29 mouse cellular contexts compared by ENCODE assay signal in the genomic region with DNA sequence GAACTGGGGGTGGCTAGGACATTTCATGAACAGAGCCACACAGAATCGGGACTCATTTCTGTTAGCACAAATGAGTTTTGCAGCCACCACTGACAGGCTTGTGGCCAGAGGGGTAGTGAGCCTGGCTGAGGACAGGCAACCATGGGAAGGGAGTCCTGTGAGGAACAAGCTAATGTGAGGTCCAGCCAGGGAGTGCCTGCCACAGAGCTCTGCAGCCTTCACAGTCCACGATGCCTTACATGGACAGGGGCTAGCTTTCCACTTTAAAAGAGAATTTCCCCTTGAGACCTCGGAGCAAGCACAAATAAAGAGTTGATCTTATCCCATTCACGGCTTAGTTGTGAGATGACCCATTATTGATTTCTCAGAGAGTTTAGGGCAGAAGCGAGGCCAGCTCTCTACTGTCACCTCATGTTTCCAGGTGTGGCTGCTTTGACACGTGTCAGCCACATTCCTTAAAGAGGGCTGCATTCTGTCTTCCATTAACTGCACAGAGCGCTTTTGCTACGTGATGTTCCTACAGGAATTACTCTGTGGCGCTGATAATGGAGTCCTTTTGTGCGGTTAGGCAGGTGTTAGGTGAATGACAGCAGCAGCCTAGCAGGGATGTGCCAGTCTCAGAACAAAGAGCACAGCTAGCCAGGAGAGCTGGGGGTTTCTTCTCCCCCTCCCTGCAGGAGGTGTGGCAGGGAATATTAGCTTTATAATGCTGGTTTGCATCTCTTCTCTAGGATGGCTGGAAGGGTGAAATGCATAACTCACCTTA. TPM values are rescaled to one million over a fixed set of nuclear protein-coding genes. Genes with fewer than 3 reads are reported as not detected.
DNase-seq lines count a peak whose midpoint lies in the region; ATAC-seq lines count a peak whose summit lies in the region.
"Had no signal": no experiment of that assay in that cellular context is flagged by ENCODE, and none has a peak within 500 bp of the region (broad histone marks: within the 10 kb centered on the region; RNA-seq: fewer than 3 reads in every experiment).

No protein-coding gene starts in this region.

- H3K27ac ChIP-seq in heart, embryonic 11.5 days (ENCODE audit: low read depth, low read length), result no peak overlapping the region
- peak overlapping the region; percentile 62 for H3K27ac ChIP-seq in heart, embryonic 16.5 days (ENCODE audit: low read length)
- no peak overlapping the region for H3K27ac ChIP-seq in intestine, embryonic 15.5 days
- H3K27ac ChIP-seq: embryonic facial prominence, embryonic 13.5 days; hindbrain, embryonic 15.5 days; kidney, postnatal 0 days; liver, embryonic 12.5 days; neural tube, embryonic 13.5 days; stomach, postnatal 0 days had no signal

- H3K4me3 ChIP-seq in heart, embryonic 11.5 days (ENCODE audit: low read depth, low read length), result no peak overlapping the region
- H3K4me3 ChIP-seq in heart, embryonic 16.5 days (ENCODE audit: low read length), result no peak overlapping the region
- H3K4me3 ChIP-seq in intestine, embryonic 15.5 days (replicated peaks), result no peak overlapping the region
- H3K4me3 ChIP-seq: embryonic facial prominence, embryonic 13.5 days; erythroblast, embryonic 14.5 days; forebrain, embryonic 12.5 days; hindbrain, embryonic 15.5 days; liver, embryonic 12.5 days; neural tube, embryonic 13.5 days had no signal

- no peaks in the 10 kb centered on the region for H3K4me1 ChIP-seq in heart, embryonic 11.5 days (ENCODE audit: control insufficient read depth, insufficient read depth, low read length)
- peaks cover 14% of the 10 kb centered on the region for H3K4me1 ChIP-seq in heart, embryonic 16.5 days (ENCODE audit: control insufficient read depth, insufficient read depth, low read length)
- no peaks in the 10 kb centered on the region for H3K4me1 ChIP-seq in intestine, embryonic 15.5 days (replicated peaks)
- H3K4me1 ChIP-seq: embryonic facial prominence, embryonic 13.5 days; forebrain, embryonic 12.5 days; hindbrain, embryonic 15.5 days; liver, embryonic 12.5 days; neural tube, embryonic 13.5 days had no signal

- no peaks in the 10 kb centered on the region for H3K27me3 ChIP-seq in heart, embryonic 11.5 days (ENCODE audit: control insufficient read depth, insufficient read depth, low read length)
- no peaks in the 10 kb centered on the region for H3K27me3 ChIP-seq in heart, embryonic 16.5 days (ENCODE audit: control insufficient read depth, insufficient read depth, low read length)
- H3K27me3 ChIP-seq in intestine, embryonic 15.5 days (replicated peaks), result no peaks in the 10 kb centered on the region
- H3K27me3 ChIP-seq: embryonic facial prominence, embryonic 13.5 days; forebrain, embryonic 12.5 days; hindbrain, embryonic 15.5 days; liver, embryonic 12.5 days; neural tube, embryonic 13.5 days had no signal

- no peak for DNase-seq in heart, adult 8-10 months (ENCODE audit: low spot score)
- DNase-seq in heart, postnatal 25 days (ENCODE audit: low spot score), result no peak
- no peak for DNase-seq in yolk sac, embryonic 10.5 days (ENCODE audit: low spot score)
- DNase-seq: adrenal gland, postnatal 25 days; B cell, adult 2 months; cerebellum, adult 18-20 months; cerebellum, postnatal 10 days; gastrocnemius, postnatal 25 days; kidney, adult 8-10 months; kidney, postnatal 4 days; left cerebral cortex, postnatal 4 days; liver, postnatal 0 days; lung, postnatal 36 days; right cerebral cortex, postnatal 4 days; thymus, adult 18-20 months; thymus, postnatal 25 days had no signal

- H3K9me3 ChIP-seq in heart, embryonic 11.5 days (replicated peaks; ENCODE audit: control insufficient read depth, low read length), result no peaks in the 10 kb centered on the region; the same call in 1 of the 2 replicates
- no peaks in the 10 kb centered on the region for H3K9me3 ChIP-seq in heart, embryonic 16.5 days (replicated peaks; ENCODE audit: control insufficient read depth, low read length)
- no peaks in the 10 kb centered on the region for H3K9me3 ChIP-seq in intestine, embryonic 15.5 days
- H3K9me3 ChIP-seq: embryonic facial prominence, embryonic 13.5 days; forebrain, embryonic 12.5 days; hindbrain, embryonic 15.5 days; liver, embryonic 12.5 days; neural tube, embryonic 13.5 days had no signal

- H3K9ac ChIP-seq in heart, embryonic 11.5 days (ENCODE audit: low read depth, low read length), result no peak overlapping the region
- H3K9ac ChIP-seq in heart, embryonic 16.5 days (ENCODE audit: low read length), result no peak overlapping the region; the same call in 1 of the 2 replicates
- H3K9ac ChIP-seq in intestine, embryonic 15.5 days, result no peak overlapping the region
- H3K9ac ChIP-seq: embryonic facial prominence, embryonic 13.5 days; forebrain, embryonic 12.5 days; hindbrain, embryonic 15.5 days; liver, embryonic 12.5 days; liver, postnatal 0 days; neural tube, embryonic 13.5 days had no signal

- no peak overlapping the region for H3K4me2 ChIP-seq in heart, embryonic 11.5 days
- H3K4me2 ChIP-seq in heart, embryonic 16.5 days (ENCODE audit: low read depth, low read length), result no peak overlapping the region
- H3K4me2 ChIP-seq in intestine, embryonic 15.5 days (replicated peaks), result no peak overlapping the region
- H3K4me2 ChIP-seq: embryonic facial prominence, embryonic 13.5 days; forebrain, embryonic 12.5 days; hindbrain, embryonic 15.5 days; liver, embryonic 12.5 days; midbrain, embryonic 11.5 days; neural tube, embryonic 13.5 days had no signal

- 59% methylated on average over 10 of the region's 10 CpGs for WGBS in heart, embryonic 11.5 days (ENCODE audit: insufficient replicate concordance)
- 59% methylated on average over 10 of the region's 10 CpGs for WGBS in heart, embryonic 16.5 days
- WGBS in intestine, embryonic 15.5 days, result 74% methylated on average over 10 of the region's 10 CpGs

- H3K36me3 ChIP-seq in heart, embryonic 11.5 days (ENCODE audit: control insufficient read depth, insufficient read depth, low read length), result peaks cover 33% of the 10 kb centered on the region
- peaks cover 48% of the 10 kb centered on the region for H3K36me3 ChIP-seq in heart, embryonic 16.5 days (ENCODE audit: control insufficient read depth, insufficient read depth)
- H3K36me3 ChIP-seq in intestine, embryonic 15.5 days, result peaks cover 36% of the 10 kb centered on the region

- intact Hi-C loops in heart, postnatal 25 days (cut with DNase I), result no loop called here

- ATAC-seq in heart, embryonic 11.5 days (replicated peaks; ENCODE audit: insufficient number of reproducible peaks, low FRiP score, low TSS enrichment), result peak; percentile 52; the same call in 1 of the 2 replicates
- ATAC-seq in heart, embryonic 16.5 days (replicated peaks; ENCODE audit: extremely low read depth, insufficient read depth, low FRiP score), result peak; percentile 85
- ATAC-seq in intestine, embryonic 15.5 days, result peak; percentile 80
- ATAC-seq: inflammation-experienced regulatory T-cells, adult 6 months; liver, embryonic 12.5 days; liver, postnatal 0 days had no signal

RNA-seq across cellular contexts. Expression of gene Aldh18a1, which starts 24.2 kb away (rescaled TPM):
- 38.9 and 42.9 TPM in 2 replicates for polyA plus RNA-seq in heart, embryonic 11.5 days (2014; fragmentation: Nextera tagmentation; extraction: Ambion mirVana)
- total RNA-seq in heart, adult 8-10 months (2022), result 1 to 10 TPM; 4.5 to 7.5 (median 5.8) TPM
- polyA plus RNA-seq in heart, embryonic 16.5 days (2015; fragmentation: Nextera tagmentation; extraction: Ambion mirVana), result 51.9 and 58.3 TPM in 2 replicates
- 1 to 10 TPM; 7.0 to 7.3 TPM for total RNA-seq in heart, postnatal 25 days (2021)
- 211 and 228 TPM in 2 replicates for polyA plus RNA-seq in intestine, embryonic 15.5 days (2015; fragmentation: Nextera tagmentation; extraction: Ambion mirVana)

RNA-seq across cellular contexts. Expression of gene Tctn3, which starts 48.0 kb away (rescaled TPM):
- 7.6 and 10.3 TPM in 2 replicates for polyA plus RNA-seq in heart, embryonic 11.5 days (2014; fragmentation: Nextera tagmentation; extraction: Ambion mirVana)
- total RNA-seq in heart, adult 8-10 months (2022), result 1 to 10 TPM; 4.6 to 7.9 (median 6.8) TPM
- 8.9 and 11.1 TPM in 2 replicates for polyA plus RNA-seq in heart, embryonic 16.5 days (2015; fragmentation: Nextera tagmentation; extraction: Ambion mirVana)
- total RNA-seq in heart, postnatal 25 days (2021), result 1 to 10 TPM; 6.3 to 8.9 TPM
- 9.8 and 10.5 TPM in 2 replicates for polyA plus RNA-seq in intestine, embryonic 15.5 days (2015; fragmentation: Nextera tagmentation; extraction: Ambion mirVana)

RNA-seq across cellular contexts. Expression of gene Entpd1, which starts 48.1 kb away (rescaled TPM):
- 13.1 and 15.9 TPM in 2 replicates for polyA plus RNA-seq in heart, embryonic 11.5 days (2014; fragmentation: Nextera tagmentation; extraction: Ambion mirVana)
- total RNA-seq in heart, adult 8-10 months (2022), result 10 to 100 TPM; 17.5 to 21.0 (median 19.8) TPM
- 10.4 and 11.7 TPM in 2 replicates for polyA plus RNA-seq in heart, embryonic 16.5 days (2015; fragmentation: Nextera tagmentation; extraction: Ambion mirVana)
- 10 to 100 TPM; 29.9 to 30.3 TPM for total RNA-seq in heart, postnatal 25 days (2021)
- 7.0 and 7.8 TPM in 2 replicates for polyA plus RNA-seq in intestine, embryonic 15.5 days (2015; fragmentation: Nextera tagmentation; extraction: Ambion mirVana)

RNA-seq across cellular contexts. Expression of gene Sorbs1, which starts 50.5 kb away (rescaled TPM):
- 90.6 and 93.6 TPM in 2 replicates for polyA plus RNA-seq in heart, embryonic 11.5 days (2014; fragmentation: Nextera tagmentation; extraction: Ambion mirVana)
- total RNA-seq in heart, adult 8-10 months (2022), result 100 to 1,000 TPM; 758 to 979 (median 853) TPM
- 141 and 152 TPM in 2 replicates for polyA plus RNA-seq in heart, embryonic 16.5 days (2015; fragmentation: Nextera tagmentation; extraction: Ambion mirVana)
- total RNA-seq in heart, postnatal 25 days (2021), result 100 to 1,000 TPM; 604 to 684 TPM
- polyA plus RNA-seq in intestine, embryonic 15.5 days (2015; fragmentation: Nextera tagmentation; extraction: Ambion mirVana), result 72.1 and 76.3 TPM in 2 replicates
